Mouse (Mus musculus): ENCODE results near the gene Gbx1. TPM values are rescaled to one million over a fixed set of nuclear protein-coding genes. Genes with fewer than 3 reads are reported as not detected.
"Not testable (repeated sequence)": the region's sequence is repeated elsewhere in the genome, so short reads cannot be mapped to it uniquely, and the experiment has no call there.

The Gbx1 gene
- 0.01 and 0.07 TPM in 2 replicates for polyA plus RNA-seq (2012; rRNA removed)

- DNase-seq (ENCODE audit: low spot score): no peak
Measured at GRCm38 (mm10) chr5:24526889-24527230, at the start of gene Gbx1. Gbx1 (minus strand) TSS chr5:24527202.

GRCm38 (mm10) chr5:24576801-24577182, 49.8 kb upstream of the Gbx1 start:
- no peak for DNase-seq (ENCODE audit: low spot score)

GRCm38 (mm10) chr5:24575948-24576347, 48.9 kb upstream of the Gbx1 start:
- DNase-seq (ENCODE audit: low spot score): no peak

- DNase-seq (ENCODE audit: low spot score): no peak
Measured at GRCm38 (mm10) chr5:24556709-24557108, 29.7 kb upstream of the Gbx1 start, which contains the start of gene 4931409K22Rik. 4931409K22Rik (minus strand) TSS chr5:24556809.

DNA sequence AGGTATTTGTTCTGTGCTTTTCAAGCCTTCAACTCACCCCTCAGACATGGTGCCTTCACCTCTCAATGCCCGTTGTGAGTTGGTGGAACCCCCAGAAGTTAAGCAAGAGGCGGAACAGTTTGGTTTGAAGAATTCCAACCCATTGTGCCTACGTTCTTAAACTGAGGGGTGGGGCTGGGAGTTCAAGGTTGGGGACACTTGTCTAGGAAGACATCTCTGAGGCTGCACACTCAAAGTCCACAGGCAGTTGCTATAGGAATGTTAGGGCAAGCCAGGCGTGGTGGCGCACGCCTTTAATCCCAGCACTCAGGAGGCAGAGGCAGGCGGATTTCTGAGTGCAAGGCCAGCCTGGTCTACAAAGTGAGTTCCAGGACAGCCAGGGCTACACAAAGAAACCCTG, 28.3 kb upstream of the Gbx1 start:
- DNase-seq (ENCODE audit: low spot score): not testable (repeated sequence)

- no peak for DNase-seq (ENCODE audit: low spot score)
Measured at GRCm38 (mm10) chr5:24553621-24554244, 26.7 kb upstream of the Gbx1 start.

DNA sequence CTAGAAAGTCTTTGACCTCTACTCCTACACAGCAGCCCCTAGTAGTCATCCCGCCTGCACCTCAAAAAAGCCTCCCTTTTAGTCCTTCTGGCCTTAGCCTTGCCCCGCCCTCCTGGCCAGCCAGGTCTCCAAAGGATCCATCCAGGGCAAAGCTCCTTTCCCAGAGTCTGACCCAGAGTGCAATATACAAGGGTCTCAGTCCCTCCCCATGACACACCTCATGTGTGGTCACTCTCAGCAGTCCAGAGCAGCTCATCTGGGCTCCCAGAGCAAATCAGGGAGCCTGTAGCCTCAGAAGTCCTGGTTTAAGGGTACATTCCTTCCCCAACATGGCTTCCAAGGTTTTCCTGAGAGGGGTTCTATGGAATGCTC, 24.3 kb upstream of the Gbx1 start:
- DNase-seq (ENCODE audit: low spot score): no peak

- DNase-seq (ENCODE audit: low spot score): no peak
Measured at GRCm38 (mm10) chr5:24550598-24551316, 23.8 kb upstream of the Gbx1 start.

DNA sequence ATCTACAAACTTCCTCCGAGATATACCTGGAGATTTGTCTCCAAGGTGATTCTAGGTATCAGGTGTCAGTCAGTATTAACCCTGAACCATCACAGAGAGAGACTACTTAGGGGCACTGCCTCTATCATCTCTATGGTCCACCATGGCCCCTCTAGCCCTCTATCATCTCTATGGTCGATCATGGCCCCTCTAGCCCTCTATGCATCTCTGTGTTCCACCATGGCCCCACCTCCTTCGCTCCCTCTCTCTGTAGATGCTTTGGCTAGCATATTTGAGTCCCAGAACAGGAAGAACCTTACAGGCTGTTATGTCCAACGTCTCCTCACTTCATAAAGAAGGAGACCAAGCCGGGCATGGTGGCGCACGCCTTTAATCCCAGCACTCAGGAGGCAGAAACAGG, 15.6 kb upstream of the Gbx1 start:
- DNase-seq (ENCODE audit: low spot score): no peak

DNA sequence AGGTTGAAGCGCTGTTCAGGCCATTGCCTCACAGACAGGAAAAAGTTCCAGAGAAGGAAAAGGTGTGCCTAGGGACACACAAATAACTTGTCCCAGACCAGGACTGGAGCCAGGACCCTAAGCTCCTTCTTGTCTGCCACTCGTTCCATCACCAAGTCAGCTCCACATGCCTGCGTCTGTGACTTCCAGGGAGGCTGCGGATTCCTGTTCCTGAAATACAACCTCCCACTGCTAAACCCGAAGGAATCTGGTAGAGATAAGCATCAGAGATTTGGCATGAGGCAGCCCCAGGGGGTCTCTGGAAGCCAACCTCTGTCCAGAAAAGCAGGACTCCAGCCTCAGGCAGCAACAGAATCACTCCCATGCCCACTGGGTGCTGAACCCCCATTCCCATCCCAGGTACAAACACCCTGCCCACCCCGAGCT, 14.2 kb upstream of the Gbx1 start:
- DNase-seq (ENCODE audit: low spot score): no peak

GRCm38 (mm10) chr5:24540387-24541143, 13.6 kb upstream of the Gbx1 start, which contains the start of gene Asb10:
Asb10 (minus strand) TSS chr5:24540978.
- DNase-seq (ENCODE audit: low spot score): peak; percentile 37

GRCm38 (mm10) chr5:24539571-24540296, 12.7 kb upstream of the Gbx1 start:
- DNase-seq (ENCODE audit: low spot score): no peak

- no peak for DNase-seq (ENCODE audit: low spot score)
Measured at GRCm38 (mm10) chr5:24537618-24538017, 10.6 kb upstream of the Gbx1 start.

DNA sequence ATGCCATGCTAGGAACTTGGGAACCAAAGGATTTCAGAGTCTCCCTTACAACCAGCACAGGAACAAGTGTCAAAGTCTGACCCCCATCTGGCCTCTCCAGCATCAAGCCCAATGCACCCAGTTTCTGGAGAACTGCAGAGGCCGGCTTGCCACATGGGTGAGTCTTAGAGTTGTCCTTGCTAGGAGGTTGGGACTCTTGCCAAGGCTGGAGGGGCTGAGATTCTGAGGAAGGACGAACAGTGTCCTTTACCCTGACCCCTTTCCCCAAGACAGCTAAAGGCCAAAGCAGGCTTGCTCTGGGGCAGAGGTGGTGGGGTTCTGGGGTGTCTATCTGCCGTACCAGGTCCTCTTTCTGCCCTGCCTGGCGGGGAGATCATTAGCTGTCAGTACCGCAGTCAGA, 9.5 kb upstream of the Gbx1 start:
- DNase-seq (ENCODE audit: low spot score): no peak

- no peak for DNase-seq (ENCODE audit: low spot score)
Measured at GRCm38 (mm10) chr5:24535731-24536130, 8.7 kb upstream of the Gbx1 start.

- no peak for DNase-seq (ENCODE audit: low spot score)
Measured at GRCm38 (mm10) chr5:24534292-24534691, 7.3 kb upstream of the Gbx1 start.

DNA sequence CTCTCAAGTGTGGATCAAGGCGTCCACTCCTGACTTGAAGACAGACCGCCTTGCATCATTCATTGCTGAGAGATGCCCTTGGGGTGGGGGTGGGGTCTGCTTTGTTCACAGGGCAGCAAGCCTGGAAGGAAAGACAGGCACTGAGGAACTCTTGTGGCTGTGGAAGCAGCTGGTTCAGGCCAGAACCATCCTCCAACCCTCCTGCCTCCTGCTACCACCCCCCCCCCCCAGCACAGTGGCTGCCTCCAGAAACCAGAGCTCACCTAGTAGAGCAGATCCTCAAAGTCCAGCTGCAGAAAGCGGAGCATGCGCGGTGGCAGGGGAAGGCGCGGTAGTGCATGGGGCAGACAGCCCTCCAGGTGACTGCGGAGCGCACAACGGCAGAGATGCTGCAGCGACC, 6.4 kb upstream of the Gbx1 start:
- DNase-seq (ENCODE audit: low spot score): no peak

DNA sequence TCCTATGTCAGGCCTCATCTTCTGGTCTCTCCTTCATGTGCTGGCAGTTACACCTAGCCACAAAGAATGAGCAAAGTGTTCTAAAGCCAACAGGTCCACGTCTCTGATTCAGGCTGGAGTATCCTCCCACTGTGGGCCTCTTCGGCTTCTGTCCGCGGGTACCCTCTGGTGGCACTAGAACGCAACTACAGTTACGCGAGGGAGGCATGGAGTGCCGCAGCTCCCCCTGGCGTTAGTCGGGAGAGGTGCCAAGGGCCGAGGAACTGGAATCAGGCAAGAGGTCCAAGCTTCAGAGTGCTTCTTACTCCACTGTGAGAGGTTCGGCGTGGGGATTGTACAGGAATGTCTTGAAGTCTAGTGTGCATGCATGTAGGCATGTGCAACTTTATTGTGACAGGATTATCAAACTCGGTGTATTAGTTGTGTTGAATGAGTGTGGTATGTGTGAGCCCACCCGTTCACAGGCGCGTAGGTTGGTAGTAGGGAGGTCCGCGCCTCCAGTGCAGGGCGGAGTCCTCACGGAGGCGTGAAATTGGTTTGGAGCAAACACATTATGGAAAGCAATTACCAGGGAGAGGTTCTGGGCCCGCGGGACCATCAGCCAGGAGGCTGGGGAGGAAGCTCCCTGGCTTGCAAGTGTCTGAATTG, 3.2 kb upstream of the Gbx1 start:
- peak; percentile 84 for DNase-seq (ENCODE audit: low spot score)

- DNase-seq (ENCODE audit: low spot score): no peak
Measured at GRCm38 (mm10) chr5:24527780-24528179, 778 bp upstream of the Gbx1 start.

DNA sequence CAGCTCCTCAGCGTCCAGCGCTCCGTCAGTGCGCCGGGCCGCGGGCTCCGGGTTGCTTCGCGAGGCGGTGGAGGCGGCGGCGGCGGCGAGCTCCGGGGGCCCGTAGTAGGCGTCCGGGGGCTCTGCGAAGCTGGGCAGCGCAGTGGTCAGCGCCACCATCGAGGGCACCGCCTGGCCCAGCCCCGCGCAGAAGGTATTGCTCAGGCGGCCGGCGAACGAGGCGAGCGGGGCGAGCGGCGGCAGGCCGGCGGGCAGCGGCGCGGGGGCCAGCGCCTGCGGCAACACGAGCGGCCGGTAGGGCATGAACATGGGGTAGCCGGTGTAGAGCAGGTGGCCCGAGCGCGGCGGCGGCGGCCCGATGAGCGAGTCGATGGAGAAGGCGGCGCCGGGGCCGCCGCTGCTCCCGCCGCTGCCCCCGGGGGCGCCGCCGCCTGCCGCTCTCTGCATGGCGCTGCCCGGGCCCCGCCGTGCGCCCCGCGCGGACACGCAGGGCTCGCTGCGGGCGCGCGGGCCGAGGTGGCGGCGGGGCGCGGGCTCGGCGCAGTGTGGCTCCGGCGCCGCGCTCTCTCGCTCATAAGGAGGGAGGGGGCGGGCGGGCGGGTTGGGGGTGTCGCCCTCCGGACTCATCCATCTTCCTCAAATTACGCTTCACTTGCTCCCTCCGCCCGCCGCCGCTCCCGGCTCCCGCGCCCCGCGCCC, 663 bp downstream of the Gbx1 start:
- DNase-seq (ENCODE audit: low spot score): no peak
